Mouse (Mus musculus) G1E (cell line): ENCODE measurements around the gene Rundc1.

Experiments used
- CTCF ChIP-seq: IDR thresholded peaks from 2 replicates; pipeline ENCODE4 v1.5.1; 2012; ENCODE audit warnings: low read depth, low read length, inconsistent platforms, mixed read lengths
- GATA1 ChIP-seq: IDR thresholded peaks from 2 replicates; pipeline ENCODE4 v1.6.1; 2012; ENCODE audit warnings: borderline replicate concordance, low read length, inconsistent platforms, mixed read lengths

DNA sequence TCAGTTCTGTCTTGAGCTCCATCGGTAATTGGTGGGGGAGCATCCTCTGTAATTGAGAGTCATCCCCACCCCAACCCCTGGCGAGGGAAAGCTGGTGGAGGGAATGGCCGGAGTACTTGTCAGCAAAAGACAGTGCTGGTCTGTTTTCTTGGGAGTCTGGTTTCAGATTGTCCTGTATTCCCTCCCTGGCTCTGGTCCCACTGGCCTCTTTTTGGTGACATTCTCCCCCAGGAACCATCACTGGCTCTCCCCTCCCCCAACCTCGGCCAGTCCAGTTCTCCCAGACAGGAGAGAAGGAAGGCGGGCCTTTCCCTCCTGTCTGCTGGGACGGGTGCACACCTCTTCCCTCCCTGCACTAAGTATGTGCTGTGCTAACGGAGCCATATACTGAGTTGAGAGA is 47.5 kb downstream of the Rundc1 start:
- TF ChIP-seq CTCF (no peak), GATA1 (no peak)
